Comparison of ENCODE assay signal across 8 mouse cellular contexts in the genomic region with DNA sequence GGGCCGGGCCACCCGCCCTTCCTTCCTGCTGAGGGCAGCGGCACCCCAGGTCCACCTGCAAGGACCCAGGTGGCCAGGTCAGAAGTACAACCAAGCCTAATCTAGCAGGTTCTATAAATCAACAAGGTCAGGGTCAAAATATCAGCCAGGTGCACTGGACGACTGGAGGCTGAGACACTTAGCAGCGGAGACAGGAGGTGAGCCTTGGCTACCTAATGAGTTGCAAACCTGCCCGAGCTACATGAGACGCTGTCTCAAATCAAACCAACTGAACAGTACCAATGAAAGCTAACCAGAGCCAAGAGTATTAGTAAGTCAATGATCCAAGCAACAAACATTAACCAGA. TPM values are rescaled to one million over a fixed set of nuclear protein-coding genes. Genes with fewer than 3 reads are reported as not detected.
DNase-seq lines count a peak whose midpoint lies in the region; ATAC-seq and TF ChIP-seq lines count a peak whose summit lies in the region.

No protein-coding gene starts in this region.

- TF ChIP-seq POLR2A in liver, adult 2 months (IDR thresholded peaks at IDR 0.05; ENCODE audit: extremely low read depth, insufficient read depth, low read length): no peak

- peak overlapping the region; percentile 86 for H3K9ac ChIP-seq in liver, adult 2 months (ENCODE audit: low read depth, low read length)
- peak overlapping the region; percentile 56; the same call in 1 of the 2 replicates for H3K9ac ChIP-seq in embryonic facial prominence, embryonic 14.5 days (ENCODE audit: low read depth, low read length)
- H3K9ac ChIP-seq in midbrain, embryonic 16.5 days (ENCODE audit: low read depth, low read length): no peak overlapping the region

- peaks cover 30% of the 10 kb centered on the region for H3K4me1 ChIP-seq in liver, adult 2 months (ENCODE audit: control insufficient read depth, insufficient read depth, low read length)
- peaks cover 34% of the 10 kb centered on the region for H3K4me1 ChIP-seq in embryonic facial prominence, embryonic 14.5 days (ENCODE audit: control insufficient read depth, insufficient read depth, low read length)
- peaks cover 36% of the 10 kb centered on the region for H3K4me1 ChIP-seq in midbrain, embryonic 16.5 days (ENCODE audit: control insufficient read depth, insufficient read depth, low read length)

- peaks cover 23% of the 10 kb centered on the region for H3K79me2 ChIP-seq in liver, adult 2 months (ENCODE audit: control insufficient read depth, insufficient read depth, low read length)

- H3K4me2 ChIP-seq in embryonic facial prominence, embryonic 14.5 days (ENCODE audit: low read depth, low read length): peak overlapping the region; percentile 91
- H3K4me2 ChIP-seq in midbrain, embryonic 16.5 days (ENCODE audit: low read length): peak overlapping the region; percentile 87

- H3K27ac ChIP-seq in liver, adult 2 months (replicated peaks; ENCODE audit: insufficient read depth, low read depth, low read length): peak overlapping the region; percentile 85
- H3K27ac ChIP-seq in embryonic facial prominence, embryonic 14.5 days (replicated peaks; ENCODE audit: low read depth, low read length): peak overlapping the region; percentile 28; the same call in 1 of the 2 replicates
- no peak overlapping the region for H3K27ac ChIP-seq in midbrain, embryonic 16.5 days (ENCODE audit: low read length)

- no peaks in the 10 kb centered on the region for H3K27me3 ChIP-seq in liver, adult 2 months (ENCODE audit: control insufficient read depth, insufficient read depth, low read length)
- peaks cover 19% of the 10 kb centered on the region for H3K27me3 ChIP-seq in embryonic facial prominence, embryonic 14.5 days (replicated peaks; ENCODE audit: control insufficient read depth, insufficient read depth, low read length)
- H3K27me3 ChIP-seq in midbrain, embryonic 16.5 days (ENCODE audit: control insufficient read depth, insufficient read depth, low read depth, low read length): peaks cover 32% of the 10 kb centered on the region

- H3K9me3 ChIP-seq in embryonic facial prominence, embryonic 14.5 days (ENCODE audit: control insufficient read depth, low read length): no peaks in the 10 kb centered on the region
- no peaks in the 10 kb centered on the region for H3K9me3 ChIP-seq in midbrain, embryonic 16.5 days (replicated peaks; ENCODE audit: control insufficient read depth, low read length, poor library complexity, severe bottlenecking)

- H3K36me3 ChIP-seq in liver, adult 2 months (ENCODE audit: control insufficient read depth, insufficient read depth, low read length): no peaks in the 10 kb centered on the region
- no peaks in the 10 kb centered on the region for H3K36me3 ChIP-seq in embryonic facial prominence, embryonic 14.5 days (ENCODE audit: control insufficient read depth, insufficient read depth, low read length)
- no peaks in the 10 kb centered on the region for H3K36me3 ChIP-seq in midbrain, embryonic 16.5 days (ENCODE audit: control insufficient read depth, insufficient read depth, low read length)

- peak overlapping the region; percentile 71 for H3K4me3 ChIP-seq in liver, adult 2 months (ENCODE audit: insufficient read depth, low read depth, low read length)
- peak overlapping the region; percentile 81 for H3K4me3 ChIP-seq in embryonic facial prominence, embryonic 14.5 days (ENCODE audit: low read depth, low read length)
- peak overlapping the region; percentile 37; the same call in 1 of the 2 replicates for H3K4me3 ChIP-seq in midbrain, embryonic 16.5 days (ENCODE audit: low read depth, low read length)

- ATAC-seq in embryonic facial prominence, embryonic 14.5 days (ENCODE audit: low read depth): no peak
- ATAC-seq in midbrain, embryonic 16.5 days: no peak

- peak; percentile 88 for DNase-seq in liver, adult 2 months (ENCODE audit: extremely low read depth, low read depth, low spot score)
- no peak for DNase-seq in liver
- DNase-seq in embryonic facial prominence, embryonic 14.5 days (ENCODE audit: low spot score): no peak
- DNase-seq in induced T-regulatory cell, adult 2 months (ENCODE audit: low read depth): peak; percentile 52
- no peak for DNase-seq in cerebellum, adult 9-10 months
- no peak for DNase-seq in layer of hippocampus, adult 8-10 months (ENCODE audit: low spot score in 2 of 2)
- DNase-seq in gastrocnemius, postnatal 25 days: no peak

- WGBS in liver, adult 2 months: 8% methylated on average over 7 of the region's 7 CpGs
- WGBS in embryonic facial prominence, embryonic 14.5 days: 23% methylated on average over 6 of the region's 7 CpGs
- 33% methylated on average over 7 of the region's 7 CpGs for WGBS in midbrain, embryonic 16.5 days

- TF ChIP-seq CTCF in liver, adult 2 months (IDR thresholded peaks at IDR 0.05; ENCODE audit: low read depth, low read length): no peak

RNA-seq across cellular contexts. Expression of a gene that starts 1.7 kb away (rescaled TPM):
- total RNA-seq in liver, adult 2 months (2014; rRNA removed): 7.0 and 8.7 TPM in 2 replicates
- 11.1 and 14.2 TPM in 2 replicates for polyA plus RNA-seq in liver, adult 2 months (2012; rRNA removed)
- 17.8 and 18.3 TPM in 2 replicates for polyA plus RNA-seq in embryonic facial prominence, embryonic 14.5 days (2014; fragmentation: Nextera tagmentation; extraction: Ambion mirVana)
- polyA plus RNA-seq in midbrain, embryonic 16.5 days (2015; fragmentation: Nextera tagmentation; extraction: Ambion mirVana): 6.1 and 6.7 TPM in 2 replicates
- 10 to 100 TPM; 19.6 to 21.6 (median 20.4) TPM for total RNA-seq in layer of hippocampus, adult 8-10 months (2022)
- 10 to 100 TPM; 12.1 to 14.9 TPM for total RNA-seq in gastrocnemius, postnatal 25 days (2021)

RNA-seq across cellular contexts. Expression of a gene that starts 9.7 kb away (rescaled TPM):
- 7.1 and 7.4 TPM in 2 replicates for total RNA-seq in liver, adult 2 months (2014; rRNA removed)
- 11.6 and 12.0 TPM in 2 replicates for polyA plus RNA-seq in liver, adult 2 months (2012; rRNA removed)
- 18.8 and 20.3 TPM in 2 replicates for polyA plus RNA-seq in embryonic facial prominence, embryonic 14.5 days (2014; fragmentation: Nextera tagmentation; extraction: Ambion mirVana)
- polyA plus RNA-seq in midbrain, embryonic 16.5 days (2015; fragmentation: Nextera tagmentation; extraction: Ambion mirVana): 43.4 and 51.3 TPM in 2 replicates
- total RNA-seq in layer of hippocampus, adult 8-10 months (2022): 1 to 10 TPM; 8.7 to 9.8 (median 9.0) TPM
- total RNA-seq in gastrocnemius, postnatal 25 days (2021): 1 to 10 TPM; 4.3 to 4.9 TPM

Comparison
In these comparisons a context has a peak if more than half of its experiments do, and no peak if none do; other contexts are left out.
1. DNase-seq: peak in liver, adult 2 months (single experiment) and induced T-regulatory cell, adult 2 months (single experiment); none in liver (single experiment), embryonic facial prominence, embryonic 14.5 days (single experiment), cerebellum, adult 9-10 months (single experiment), layer of hippocampus, adult 8-10 months (0 of 2) and gastrocnemius, postnatal 25 days (single experiment).
2. Peak in every context shown above with its lines, with median percentiles within 50 percentile points of each other: H3K4me3 ChIP-seq.